Mouse (Mus musculus): ENCODE data around the gene Olfr825. TPM values are rescaled to one million over a fixed set of nuclear protein-coding genes. Genes with fewer than 3 reads are reported as not detected.
A peak's percentile ranks its signal among the peaks of the same experiment; 100 is the strongest.
"Not testable (repeated sequence)": the region's sequence is repeated elsewhere in the genome, so short reads cannot be mapped to it uniquely, and the experiment has no call there.

Olfr825 gene
- total RNA-seq (2014; fragmentation: Nextera tagmentation): not detected in 2 replicates
- total RNA-seq (2017): 0.12 and 0.27 TPM in 2 replicates
- polyA plus RNA-seq (2012): not detected in 2 replicates

- ATAC-seq (ENCODE audit: extremely low read depth, insufficient number of reproducible peaks, low FRiP score, poor library complexity, severe bottlenecking): no peak
These were observed at the start of gene Olfr825 for GRCm38 (mm10) chr10:130166666-130167065. TSS of gene Olfr825 (minus strand) at chr10:130166766.

GRCm38 (mm10) chr10:130214303-130214702, 47.7 kb upstream of the Olfr825 start, which contains the start of gene Olfr827:
TSS of gene Olfr827 (minus strand) at chr10:130214403.
- no peaks in the 10 kb centered on the region for H3K9me3 ChIP-seq (replicated peaks)
- no peak for ATAC-seq (ENCODE audit: extremely low read depth, insufficient number of reproducible peaks, low FRiP score, poor library complexity, severe bottlenecking)
- no peaks in the 10 kb centered on the region for H3K27me3 ChIP-seq (ENCODE audit: insufficient read depth, low read length)
- TF ChIP-seq GATA2 (IDR thresholded peaks at IDR 0.05; ENCODE audit: borderline replicate concordance, low read depth, low read length): no peak
- TF ChIP-seq CTCF (IDR thresholded peaks at IDR 0.05; ENCODE audit: low read depth, low read length): no peak
- TF ChIP-seq GATA1 (IDR thresholded peaks at IDR 0.05; ENCODE audit: borderline replicate concordance, low read length): no peak
- no peak for TF ChIP-seq POLR2AphosphoS5 (IDR thresholded peaks at IDR 0.05; ENCODE audit: insufficient replicate concordance, low read depth, low read length)
- no peak for TF ChIP-seq TAL1 (conservative IDR thresholded peaks at IDR 0.05; ENCODE audit: low read depth, low read length)
- no peak for DNase-seq (ENCODE audit: low spot score)
- H3K4me1 ChIP-seq (ENCODE audit: insufficient read depth, low read depth, low read length): no peaks in the 10 kb centered on the region
- no peak within 1 kb of the TSS for H3K4me3 ChIP-seq (ENCODE audit: low read depth, low read length)
- H3K36me3 ChIP-seq (replicated peaks): no peaks in the 10 kb centered on the region

More at GRCm38 (mm10) chr10:130166666-130167065, at the start of gene Olfr825:
- Histone ChIP-seq H3K36me3 (replicated peaks) (no peaks in the 10 kb centered on the region), H3K4me3 (ENCODE audit: low read depth, low read length) (no peak within 1 kb of the TSS), H3K4me1 (ENCODE audit: insufficient read depth, low read depth, low read length) (no peaks in the 10 kb centered on the region), H3K9me3 (replicated peaks) (no peaks in the 10 kb centered on the region), H3K27me3 (ENCODE audit: insufficient read depth, low read length) (no peaks in the 10 kb centered on the region)
- no peak for DNase-seq (ENCODE audit: low spot score)
- TF ChIP-seq POLR2AphosphoS5 (IDR thresholded peaks at IDR 0.05; ENCODE audit: insufficient replicate concordance, low read depth, low read length): no peak

GRCm38 (mm10) chr10:130184086-130184485, 17.5 kb upstream of the Olfr825 start, which contains the start of gene Olfr826:
TSS of gene Olfr826 (minus strand) at chr10:130184186.
- ATAC-seq (ENCODE audit: extremely low read depth, insufficient number of reproducible peaks, low FRiP score, poor library complexity, severe bottlenecking) (no peak), DNase-seq (ENCODE audit: low spot score) (no peak)
- no peaks in the 10 kb centered on the region for H3K27me3 ChIP-seq (ENCODE audit: insufficient read depth, low read length)
- H3K36me3 ChIP-seq (replicated peaks): no peaks in the 10 kb centered on the region
- no peaks in the 10 kb centered on the region for H3K4me1 ChIP-seq (ENCODE audit: insufficient read depth, low read depth, low read length)
- no peak within 1 kb of the TSS for H3K4me3 ChIP-seq (ENCODE audit: low read depth, low read length)
- TF ChIP-seq POLR2AphosphoS5 (IDR thresholded peaks at IDR 0.05; ENCODE audit: insufficient replicate concordance, low read depth, low read length) (no peak), CTCF (IDR thresholded peaks at IDR 0.05; ENCODE audit: low read depth, low read length) (no peak), TAL1 (conservative IDR thresholded peaks at IDR 0.05; ENCODE audit: low read depth, low read length) (no peak), GATA1 (IDR thresholded peaks at IDR 0.05; ENCODE audit: borderline replicate concordance, low read length) (no peak), GATA2 (IDR thresholded peaks at IDR 0.05; ENCODE audit: borderline replicate concordance, low read depth, low read length) (no peak)
- no peaks in the 10 kb centered on the region for H3K9me3 ChIP-seq (replicated peaks)

GRCm38 (mm10) chr10:130165196-130165595, 1.4 kb downstream of the Olfr825 start:
- no peak for DNase-seq (ENCODE audit: low spot score)
- no peaks in the 10 kb centered on the region for H3K36me3 ChIP-seq (replicated peaks)

GRCm38 (mm10) chr10:130144121-130144520, 22.4 kb downstream of the Olfr825 start:
- no peaks in the 10 kb centered on the region for H3K36me3 ChIP-seq (replicated peaks)
- no peaks in the 10 kb centered on the region for H3K4me1 ChIP-seq (ENCODE audit: insufficient read depth, low read depth, low read length)
- TF ChIP-seq CTCF (IDR thresholded peaks at IDR 0.05; ENCODE audit: low read depth, low read length) (no peak), POLR2AphosphoS5 (IDR thresholded peaks at IDR 0.05; ENCODE audit: insufficient replicate concordance, low read depth, low read length) (no peak), GATA2 (IDR thresholded peaks at IDR 0.05; ENCODE audit: borderline replicate concordance, low read depth, low read length) (no peak), TAL1 (conservative IDR thresholded peaks at IDR 0.05; ENCODE audit: low read depth, low read length) (no peak), GATA1 (IDR thresholded peaks at IDR 0.05; ENCODE audit: borderline replicate concordance, low read length) (no peak)
- no peaks in the 10 kb centered on the region for H3K27me3 ChIP-seq (ENCODE audit: insufficient read depth, low read length)
- ATAC-seq (ENCODE audit: extremely low read depth, insufficient number of reproducible peaks, low FRiP score, poor library complexity, severe bottlenecking): no peak
- no peak overlapping the region for H3K4me3 ChIP-seq (ENCODE audit: low read depth, low read length)
- no peaks in the 10 kb centered on the region for H3K9me3 ChIP-seq (replicated peaks)
- DNase-seq (ENCODE audit: low spot score): no peak

More at GRCm38 (mm10) chr10:130165196-130165595, 1.4 kb downstream of the Olfr825 start:
- Histone ChIP-seq H3K9me3 (replicated peaks) (no peaks in the 10 kb centered on the region), H3K4me3 (ENCODE audit: low read depth, low read length) (no peak overlapping the region), H3K27me3 (ENCODE audit: insufficient read depth, low read length) (no peaks in the 10 kb centered on the region), H3K4me1 (ENCODE audit: insufficient read depth, low read depth, low read length) (no peaks in the 10 kb centered on the region)
- 0 out of 2 replicates have a peak, but pooled peaks have one; percentile 22 for ATAC-seq (ENCODE audit: extremely low read depth, insufficient number of reproducible peaks, low FRiP score, poor library complexity, severe bottlenecking)
- no peak for TF ChIP-seq CTCF (IDR thresholded peaks at IDR 0.05; ENCODE audit: low read depth, low read length)
- TF ChIP-seq GATA2 (IDR thresholded peaks at IDR 0.05; ENCODE audit: borderline replicate concordance, low read depth, low read length): no peak
- no peak for TF ChIP-seq TAL1 (conservative IDR thresholded peaks at IDR 0.05; ENCODE audit: low read depth, low read length)

GRCm38 (mm10) chr10:130142481-130142880, 24.1 kb downstream of the Olfr825 start:
- not testable (repeated sequence) for H3K4me3 ChIP-seq (ENCODE audit: low read depth, low read length); H3K9me3 ChIP-seq (replicated peaks); DNase-seq (ENCODE audit: low spot score); H3K27me3 ChIP-seq (ENCODE audit: insufficient read depth, low read length); ATAC-seq (ENCODE audit: extremely low read depth, insufficient number of reproducible peaks, low FRiP score, poor library complexity, severe bottlenecking); H3K36me3 ChIP-seq (replicated peaks); H3K4me1 ChIP-seq (ENCODE audit: insufficient read depth, low read depth, low read length)

GRCm38 (mm10) chr10:130134811-130135210, 31.8 kb downstream of the Olfr825 start:
- ATAC-seq (ENCODE audit: extremely low read depth, insufficient number of reproducible peaks, low FRiP score, poor library complexity, severe bottlenecking): no peak
- Histone ChIP-seq H3K36me3 (replicated peaks) (no peaks in the 10 kb centered on the region), H3K4me3 (ENCODE audit: low read depth, low read length) (no peak overlapping the region), H3K9me3 (replicated peaks) (no peaks in the 10 kb centered on the region), H3K4me1 (ENCODE audit: insufficient read depth, low read depth, low read length) (no peaks in the 10 kb centered on the region), H3K27me3 (ENCODE audit: insufficient read depth, low read length) (no peaks in the 10 kb centered on the region)
- no peak for DNase-seq (ENCODE audit: low spot score)
- TF ChIP-seq GATA2 (IDR thresholded peaks at IDR 0.05; ENCODE audit: borderline replicate concordance, low read depth, low read length) (no peak), GATA1 (IDR thresholded peaks at IDR 0.05; ENCODE audit: borderline replicate concordance, low read length) (no peak), POLR2AphosphoS5 (IDR thresholded peaks at IDR 0.05; ENCODE audit: insufficient replicate concordance, low read depth, low read length) (no peak), CTCF (IDR thresholded peaks at IDR 0.05; ENCODE audit: low read depth, low read length) (no peak), TAL1 (conservative IDR thresholded peaks at IDR 0.05; ENCODE audit: low read depth, low read length) (no peak)

GRCm38 (mm10) chr10:130129900-130130299, 36.7 kb downstream of the Olfr825 start, which contains the start of gene Olfr824:
TSS of gene Olfr824 (minus strand) at chr10:130130000.
- H3K36me3 ChIP-seq (replicated peaks); H3K27me3 ChIP-seq (ENCODE audit: insufficient read depth, low read length); DNase-seq (ENCODE audit: low spot score); H3K4me1 ChIP-seq (ENCODE audit: insufficient read depth, low read depth, low read length); H3K9me3 ChIP-seq (replicated peaks); ATAC-seq (ENCODE audit: extremely low read depth, insufficient number of reproducible peaks, low FRiP score, poor library complexity, severe bottlenecking); H3K4me3 ChIP-seq (ENCODE audit: low read depth, low read length): not testable (repeated sequence)

- not testable (repeated sequence) for ATAC-seq (ENCODE audit: extremely low read depth, insufficient number of reproducible peaks, low FRiP score, poor library complexity, severe bottlenecking); H3K4me1 ChIP-seq (ENCODE audit: insufficient read depth, low read depth, low read length); H3K36me3 ChIP-seq (replicated peaks); H3K27me3 ChIP-seq (ENCODE audit: insufficient read depth, low read length); H3K4me3 ChIP-seq (ENCODE audit: low read depth, low read length); H3K9me3 ChIP-seq (replicated peaks); DNase-seq (ENCODE audit: low spot score)
These were observed 50.5 kb downstream of the Olfr825 start for GRCm38 (mm10) chr10:130116045-130116444.

GRCm38 (mm10) chr10:130115283-130115682, 51.3 kb downstream of the Olfr825 start, which contains the start of gene Olfr823:
TSS of gene Olfr823 (minus strand) at chr10:130115383.
- DNase-seq (ENCODE audit: low spot score); H3K4me1 ChIP-seq (ENCODE audit: insufficient read depth, low read depth, low read length); H3K4me3 ChIP-seq (ENCODE audit: low read depth, low read length); H3K9me3 ChIP-seq (replicated peaks); H3K27me3 ChIP-seq (ENCODE audit: insufficient read depth, low read length); H3K36me3 ChIP-seq (replicated peaks); ATAC-seq (ENCODE audit: extremely low read depth, insufficient number of reproducible peaks, low FRiP score, poor library complexity, severe bottlenecking): not testable (repeated sequence)
